Mouse (Mus musculus) hindbrain, embryonic 13.5 days (tissue): ENCODE measurements at regions not wholly inside any gene's neighbourhood (a gene's known extent, or its start where the extent isn't known, plus 50 kb on each side); places are given as distances from the start of the nearest gene placed in this dataset.

Source experiments
- ATAC-seq: fragments of 200-750 bp; cut with Nextera tagmentation; 2 replicates; pipeline ENCODE4 v1.8.0; 2017; ENCODE audit warnings: moderate TSS enrichment; ENCODE audit not compliant: low FRiP score
- H3K27ac ChIP-seq: fragments of 300-500 bp; sonication (generic); 2 replicates; pipeline ENCODE4 v1.5.1; 2015; ENCODE audit warnings: inconsistent platforms, mild to moderate bottlenecking, moderate library complexity
- H3K27me3 ChIP-seq: fragments of 300-500 bp; sonication (generic); 2 replicates; pipeline ENCODE4 v1.6.1; 2015; ENCODE audit warnings: mild to moderate bottlenecking, inconsistent platforms
- H3K36me3 ChIP-seq: fragments of 300-500 bp; sonication (generic); 2 replicates; pipeline ENCODE4 v1.6.1; 2015; ENCODE audit warnings: mild to moderate bottlenecking, inconsistent platforms
- H3K4me1 ChIP-seq: fragments of 300-500 bp; sonication (generic); replicated peaks from 2 replicates; pipeline ENCODE4 v1.6.1; 2015; ENCODE audit warnings: inconsistent platforms
- H3K4me2 ChIP-seq: fragments of 300-500 bp; sonication (generic); 2 replicates; pipeline ENCODE4 v1.6.1; 2015; ENCODE audit warnings: inconsistent platforms, mild to moderate bottlenecking, moderate library complexity
- H3K4me3 ChIP-seq: fragments of 300-500 bp; sonication (generic); 2 replicates; pipeline ENCODE4 v1.5.1; 2015; ENCODE audit warnings: mild to moderate bottlenecking, inconsistent platforms
- H3K9ac ChIP-seq: fragments of 300-500 bp; sonication (generic); 2 replicates; pipeline ENCODE4 v1.6.1; 2015; ENCODE audit warnings: mild to moderate bottlenecking, inconsistent platforms
- H3K9me3 ChIP-seq: fragments of 300-500 bp; sonication (generic); 2 replicates; pipeline ENCODE4 v1.6.1; 2016; ENCODE audit warnings: inconsistent platforms
- WGBS: fragments of 180-500 bp; shearing (Covaris S2); methylation state at CpG from one replicate; pipeline ENCODE4 v1.1.7; 2015; 5-methylcytosine and 5-hydroxymethylcytosine counted together

DNA sequence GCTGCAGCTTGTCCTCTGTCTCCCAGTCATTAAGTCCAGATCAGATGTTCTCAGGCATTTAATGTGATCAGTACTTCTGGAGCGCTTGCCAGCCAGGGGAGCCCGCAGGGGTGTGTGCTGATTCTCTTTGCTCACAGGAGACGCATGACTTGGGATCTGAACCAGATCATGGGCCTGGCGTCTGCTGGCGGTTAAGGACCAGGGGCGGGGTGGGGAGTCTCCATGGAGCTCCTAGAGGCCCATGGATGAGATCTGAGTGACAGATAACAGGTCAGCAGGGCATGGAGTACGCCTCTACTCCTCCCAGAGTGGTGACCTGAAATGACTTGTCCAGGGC lies 136.7 kb upstream of the Hdac4 start:
- 77% methylated on average over 7 of the region's 7 CpGs for WGBS
- Histone ChIP-seq H3K4me1 (no peaks in the 10 kb centered on the region; the same call in 1 of the 2 replicates), H3K27me3 (no peaks in the 10 kb centered on the region), H3K4me2 (no peak overlapping the region), H3K27ac (no peak overlapping the region), H3K9ac (no peak overlapping the region), H3K9me3 (no peaks in the 10 kb centered on the region), H3K36me3 (no peaks in the 10 kb centered on the region), H3K4me3 (no peak overlapping the region)
- no peak for ATAC-seq

DNA sequence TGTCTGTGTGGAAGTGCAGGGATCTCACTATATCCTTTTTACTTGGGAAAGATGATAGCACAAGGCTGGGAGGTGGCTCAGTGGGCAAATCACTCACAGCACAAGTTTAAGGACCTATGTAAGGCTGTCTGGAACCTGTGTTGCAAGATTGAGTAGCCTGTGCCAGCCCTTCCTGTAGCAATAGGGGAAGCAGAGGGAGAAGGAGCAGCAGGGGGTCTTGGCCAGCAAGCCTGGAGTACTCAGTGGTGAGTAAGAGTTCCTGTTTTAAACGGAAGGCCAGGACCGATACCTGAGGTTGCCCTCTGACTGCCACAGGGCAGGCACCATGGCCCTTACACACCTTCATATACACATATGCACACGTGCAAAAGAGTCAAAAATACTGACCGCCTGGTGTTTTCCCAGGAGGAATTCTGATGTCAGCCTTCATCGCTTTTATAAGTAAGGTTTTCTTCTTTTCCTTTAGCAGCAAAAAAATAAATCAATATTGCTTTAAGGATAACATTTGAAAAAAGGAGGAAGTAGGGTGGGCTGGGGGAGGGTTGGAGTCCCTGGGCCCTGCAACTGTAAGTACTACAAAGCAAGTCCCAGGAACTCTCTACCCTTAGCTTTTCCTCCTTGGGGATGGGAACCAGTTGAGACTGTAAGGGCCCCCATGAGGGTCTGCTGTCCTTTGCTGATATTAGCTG lies 136.2 kb upstream of the Hdac4 start:
- ATAC-seq: no peak
- 92% methylated on average over 5 of the region's 5 CpGs for WGBS
- Histone ChIP-seq H3K9ac (no peak overlapping the region), H3K4me1 (no peaks in the 10 kb centered on the region; the same call in 1 of the 2 replicates), H3K27me3 (no peaks in the 10 kb centered on the region), H3K4me3 (no peak overlapping the region), H3K27ac (no peak overlapping the region), H3K9me3 (no peaks in the 10 kb centered on the region), H3K36me3 (no peaks in the 10 kb centered on the region), H3K4me2 (no peak overlapping the region)

DNA sequence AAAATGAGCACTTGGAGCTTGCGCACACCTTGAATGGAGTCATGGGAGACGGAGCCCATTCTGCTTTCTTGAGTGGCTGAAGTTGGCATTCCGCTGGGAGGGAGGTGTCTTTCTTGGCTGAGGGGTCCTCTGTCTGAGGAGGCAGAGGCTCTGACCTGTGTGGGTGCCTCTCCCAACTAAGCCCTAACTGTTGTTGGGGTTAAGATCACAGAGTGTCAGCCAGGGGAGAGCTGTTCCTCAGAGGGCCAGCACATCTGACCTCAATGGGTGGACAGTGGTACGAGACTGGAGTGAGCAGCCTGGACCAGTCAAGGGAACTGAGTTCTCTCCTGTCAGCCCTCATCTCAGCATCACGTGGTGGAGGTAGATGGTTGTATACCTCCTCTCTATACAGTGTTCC lies 134.7 kb upstream of the Hdac4 start:
- 92% methylated on average over 5 of the region's 5 CpGs for WGBS
- Histone ChIP-seq H3K36me3 (no peaks in the 10 kb centered on the region), H3K4me1 (no peaks in the 10 kb centered on the region; the same call in 1 of the 2 replicates), H3K4me3 (no peak overlapping the region), H3K9ac (no peak overlapping the region), H3K9me3 (no peaks in the 10 kb centered on the region), H3K27ac (no peak overlapping the region), H3K4me2 (no peak overlapping the region), H3K27me3 (no peaks in the 10 kb centered on the region)
- ATAC-seq: no peak

DNA sequence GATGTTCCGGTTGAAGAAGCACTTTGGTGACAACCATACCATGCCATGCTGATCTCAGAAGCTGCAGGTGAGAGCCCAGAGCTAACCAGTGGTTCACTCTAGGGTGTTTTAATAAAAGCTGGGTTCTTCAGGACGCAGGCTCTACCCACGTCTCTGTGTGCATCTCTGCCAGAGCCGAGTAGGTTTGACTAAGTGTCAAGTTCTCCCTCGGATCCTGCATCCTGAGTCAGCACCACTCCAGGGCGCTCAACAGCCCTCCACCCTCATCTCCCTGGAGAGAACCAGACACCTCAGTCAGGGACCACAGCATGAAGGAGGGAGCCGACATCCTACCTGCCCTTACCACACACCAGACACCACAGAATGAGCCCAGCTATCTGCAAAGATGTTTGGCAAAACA lies 134.0 kb upstream of the Hdac4 start:
- no peak for ATAC-seq
- H3K36me3 ChIP-seq: no peaks in the 10 kb centered on the region
- H3K9me3 ChIP-seq: no peaks in the 10 kb centered on the region
- no peaks in the 10 kb centered on the region for H3K27me3 ChIP-seq
- no peak overlapping the region for H3K4me2 ChIP-seq
- H3K4me1 ChIP-seq: no peaks in the 10 kb centered on the region; the same call in 1 of the 2 replicates
- H3K9ac ChIP-seq: no peak overlapping the region
- no peak overlapping the region for H3K4me3 ChIP-seq
- WGBS: 84% methylated on average over 7 of the region's 7 CpGs
- no peak overlapping the region for H3K27ac ChIP-seq

DNA sequence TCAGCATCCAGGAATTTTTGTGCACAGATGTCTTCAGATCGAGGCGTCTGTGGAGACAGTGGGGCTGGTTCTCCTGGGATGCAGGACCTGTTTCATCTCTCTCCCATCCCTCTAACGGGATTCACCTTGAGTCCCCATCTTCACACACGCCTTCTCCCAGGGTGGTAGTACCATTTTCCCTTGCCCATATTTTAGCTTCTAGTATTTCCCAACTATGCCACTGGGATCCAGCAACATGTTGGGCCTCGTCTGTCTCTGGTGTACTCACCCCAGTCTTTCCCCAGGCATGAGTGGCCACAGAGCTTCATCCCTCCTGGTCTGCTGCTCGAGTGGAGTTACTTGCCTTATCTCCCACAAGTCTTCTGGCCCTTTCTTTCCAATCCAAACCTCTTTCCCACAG lies 131.6 kb upstream of the Hdac4 start:
- no peak for ATAC-seq
- H3K36me3 ChIP-seq: no peaks in the 10 kb centered on the region

DNA sequence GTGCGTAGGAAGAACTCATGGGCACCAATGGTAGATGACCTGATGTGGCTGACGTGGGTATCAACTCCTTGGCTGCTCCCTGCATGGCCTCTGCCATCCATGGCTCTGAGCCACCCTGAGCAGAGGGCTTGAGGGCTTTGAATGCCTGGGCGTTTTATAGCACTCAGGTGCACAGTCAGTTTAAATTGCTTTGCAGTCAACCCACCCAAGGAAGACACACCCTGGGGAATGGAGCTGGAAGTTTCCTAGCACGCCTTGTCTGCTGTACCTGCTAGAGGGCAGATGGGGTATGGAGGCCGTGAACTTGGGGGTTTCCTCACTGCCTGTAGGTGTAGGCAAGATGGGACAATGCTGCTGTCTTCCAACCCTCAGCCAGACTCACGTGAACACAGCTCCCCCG lies 129.8 kb upstream of the Hdac4 start:
- H3K4me1 ChIP-seq: peaks cover 7% of the 10 kb centered on the region
- H3K27me3 ChIP-seq: 0 out of 2 replicates have a peak, but pooled peaks cover 5% of the 10 kb centered on the region
- H3K36me3 ChIP-seq: no peaks in the 10 kb centered on the region
- H3K9ac ChIP-seq: no peak overlapping the region
- no peak overlapping the region for H3K4me3 ChIP-seq
- H3K9me3 ChIP-seq: no peaks in the 10 kb centered on the region
- WGBS: 90% methylated on average over 7 of the region's 7 CpGs
- no peak for ATAC-seq
- H3K4me2 ChIP-seq: no peak overlapping the region
- H3K27ac ChIP-seq: no peak overlapping the region

More for the DNA sequence above, 131.6 kb upstream of the Hdac4 start:
- no peak overlapping the region for H3K9ac ChIP-seq
- no peak overlapping the region for H3K4me3 ChIP-seq
- no peaks in the 10 kb centered on the region for H3K9me3 ChIP-seq
- no peak overlapping the region for H3K4me2 ChIP-seq
- 0 out of 2 replicates have a peak, but pooled peaks cover 5% of the 10 kb centered on the region for H3K27me3 ChIP-seq
- 95% methylated on average over 6 of the region's 6 CpGs for WGBS
- H3K4me1 ChIP-seq: peaks cover 7% of the 10 kb centered on the region
- no peak overlapping the region for H3K27ac ChIP-seq

DNA sequence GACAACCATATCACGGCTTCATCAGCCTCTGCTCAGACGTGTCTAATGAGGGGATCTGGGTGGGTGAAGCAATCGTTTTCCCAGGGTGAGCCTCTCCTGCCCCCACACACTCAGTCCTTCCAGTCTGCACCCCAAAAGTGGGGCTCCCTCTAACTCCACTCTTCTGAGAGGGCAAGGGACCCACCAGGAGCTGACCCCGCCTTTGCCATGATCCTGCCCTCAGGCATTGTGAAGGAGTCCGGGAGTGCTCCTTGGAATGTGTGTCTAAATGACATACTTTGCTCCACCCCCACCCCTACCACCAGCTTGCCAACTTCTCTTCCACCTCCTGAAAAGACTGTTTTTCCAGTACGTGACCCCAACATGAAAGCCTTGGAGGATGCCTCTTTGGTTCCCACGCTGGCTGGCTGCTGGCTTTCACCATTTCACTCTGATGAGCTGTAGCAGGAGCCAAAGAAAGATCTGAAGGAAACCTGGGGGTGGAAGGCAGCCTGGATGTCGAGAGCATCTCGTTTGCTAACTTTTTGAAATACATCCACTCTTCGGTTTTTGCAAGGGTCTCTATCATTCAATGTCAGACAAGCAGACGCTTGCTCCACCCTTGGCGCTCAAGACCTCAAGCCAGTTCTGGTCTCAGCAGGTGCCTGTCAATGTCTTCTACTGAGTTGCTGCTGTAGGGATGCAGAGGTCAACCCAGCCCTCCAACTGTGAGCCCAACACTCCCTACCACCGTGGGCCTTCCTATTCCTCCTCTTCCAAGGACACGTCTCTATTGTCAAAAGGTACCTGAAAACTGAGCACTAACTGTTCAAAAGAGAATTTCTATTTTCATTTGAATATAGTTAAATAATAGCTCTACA lies 128.8 kb upstream of the Hdac4 start:
- Histone ChIP-seq H3K4me1 (peaks cover 7% of the 10 kb centered on the region), H3K9ac (no peak overlapping the region), H3K4me3 (no peak overlapping the region), H3K9me3 (no peaks in the 10 kb centered on the region), H3K27ac (no peak overlapping the region), H3K27me3 (0 out of 2 replicates have a peak, but pooled peaks cover 5% of the 10 kb centered on the region), H3K4me2 (no peak overlapping the region), H3K36me3 (no peaks in the 10 kb centered on the region)
- ATAC-seq: no peak
- 51% methylated on average over 14 of the region's 14 CpGs for WGBS

DNA sequence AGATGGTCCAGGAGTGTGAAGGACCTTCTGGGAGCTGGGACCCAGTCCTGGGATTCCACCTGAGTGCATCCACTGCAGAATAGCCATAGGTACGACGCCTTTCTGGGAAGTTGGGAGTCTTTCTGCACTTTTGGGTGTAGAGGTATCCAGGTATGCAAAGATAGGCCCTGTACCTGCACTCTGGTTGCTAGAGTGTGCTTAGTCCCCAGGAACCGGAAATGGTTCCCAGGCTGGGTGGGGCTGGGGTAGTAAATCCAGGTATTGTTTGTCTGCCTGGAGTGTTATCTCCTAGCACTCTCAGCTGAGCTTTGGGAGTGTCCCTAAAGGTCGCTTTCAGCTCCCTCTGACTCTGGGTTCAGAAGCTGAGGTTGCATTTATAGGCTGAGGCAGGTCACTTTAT lies 121.6 kb upstream of the Hdac4 start:
- ATAC-seq: no peak
- Histone ChIP-seq H3K9me3 (no peaks in the 10 kb centered on the region), H3K4me3 (no peak overlapping the region), H3K36me3 (no peaks in the 10 kb centered on the region), H3K9ac (no peak overlapping the region), H3K27me3 (peaks cover 12% of the 10 kb centered on the region; the same call in 1 of the 2 replicates), H3K4me2 (no peak overlapping the region), H3K4me1 (peaks cover 14% of the 10 kb centered on the region), H3K27ac (no peak overlapping the region)
- 91% methylated on average over 4 of the region's 4 CpGs for WGBS

DNA sequence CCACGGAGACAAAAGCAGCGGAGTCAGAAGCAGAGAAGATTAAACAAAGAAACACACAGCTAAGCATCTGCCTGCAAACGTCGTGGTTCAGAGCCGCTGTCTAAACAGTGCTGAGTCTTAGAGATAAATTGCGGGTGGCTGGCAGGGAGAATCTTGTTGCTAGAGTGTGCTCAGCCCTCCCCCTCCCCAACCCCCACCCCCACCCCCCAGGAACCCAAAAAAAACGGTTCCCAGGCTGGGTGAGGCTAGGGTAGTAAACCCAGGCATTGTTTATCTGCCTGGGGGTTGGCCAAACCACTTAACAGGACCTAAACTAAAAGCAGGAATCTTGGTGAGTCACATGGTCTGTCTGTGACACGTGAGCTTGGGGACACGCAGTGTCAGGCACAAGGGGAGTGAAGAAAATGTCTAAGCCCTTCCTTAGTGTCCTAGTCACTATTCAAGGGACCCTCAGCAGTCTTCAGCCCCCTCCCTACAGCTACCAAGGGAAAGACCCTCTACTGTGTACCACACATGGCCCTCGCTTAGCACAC lies 120.8 kb upstream of the Hdac4 start:
- no peaks in the 10 kb centered on the region for H3K9me3 ChIP-seq
- peak; percentile 43; the same call in 1 of the 2 replicates for ATAC-seq
- no peaks in the 10 kb centered on the region for H3K36me3 ChIP-seq
- no peak overlapping the region; the same call in 1 of the 2 replicates for H3K9ac ChIP-seq
- WGBS: 25% methylated on average over 10 of the region's 10 CpGs
- peaks cover 12% of the 10 kb centered on the region; the same call in 1 of the 2 replicates for H3K27me3 ChIP-seq
- H3K27ac ChIP-seq: no peak overlapping the region
- H3K4me2 ChIP-seq: no peak overlapping the region
- H3K4me3 ChIP-seq: no peak overlapping the region
- H3K4me1 ChIP-seq: peaks cover 14% of the 10 kb centered on the region

DNA sequence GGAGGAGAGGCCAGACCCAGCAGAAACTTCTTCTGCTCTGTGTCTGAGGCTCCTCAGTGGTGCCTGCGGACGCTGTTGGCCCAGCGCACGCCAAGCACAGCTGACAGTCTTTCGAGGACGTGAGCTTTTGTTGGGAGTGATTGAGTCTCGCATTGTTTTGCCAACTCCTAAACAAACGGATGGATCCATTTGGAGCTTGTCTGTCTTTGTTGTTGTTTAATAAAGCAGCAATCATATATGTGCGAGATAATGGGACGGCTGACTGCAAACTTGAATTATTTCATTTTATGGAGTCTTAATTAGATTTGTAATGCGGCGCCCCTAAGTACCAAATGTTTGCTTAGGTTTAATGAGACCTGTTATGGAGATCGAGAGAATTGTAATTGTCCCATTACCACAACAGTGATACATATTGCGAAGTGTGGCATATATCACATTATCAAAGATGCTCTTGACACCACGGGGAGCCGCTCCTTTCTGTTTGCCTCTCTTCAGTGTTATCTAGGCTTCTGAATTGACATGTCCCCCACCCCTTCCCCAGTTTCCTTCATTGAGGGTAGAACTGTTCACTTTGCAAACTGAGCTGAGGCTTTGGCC lies 117.6 kb upstream of the Hdac4 start:
- peaks cover 14% of the 10 kb centered on the region for H3K4me1 ChIP-seq
- no peaks in the 10 kb centered on the region for H3K36me3 ChIP-seq
- no peak overlapping the region for H3K4me3 ChIP-seq
- no peak overlapping the region for H3K9ac ChIP-seq
- 69% methylated on average over 16 of the region's 16 CpGs for WGBS
- H3K27me3 ChIP-seq: peaks cover 12% of the 10 kb centered on the region; the same call in 1 of the 2 replicates
- H3K4me2 ChIP-seq: no peak overlapping the region
- 0 out of 2 replicates have a peak, but pooled peaks have one; percentile 12 for ATAC-seq
- 0 out of 2 replicates have a peak, but pooled peaks cover 3% of the 10 kb centered on the region for H3K9me3 ChIP-seq
- no peak overlapping the region for H3K27ac ChIP-seq

DNA sequence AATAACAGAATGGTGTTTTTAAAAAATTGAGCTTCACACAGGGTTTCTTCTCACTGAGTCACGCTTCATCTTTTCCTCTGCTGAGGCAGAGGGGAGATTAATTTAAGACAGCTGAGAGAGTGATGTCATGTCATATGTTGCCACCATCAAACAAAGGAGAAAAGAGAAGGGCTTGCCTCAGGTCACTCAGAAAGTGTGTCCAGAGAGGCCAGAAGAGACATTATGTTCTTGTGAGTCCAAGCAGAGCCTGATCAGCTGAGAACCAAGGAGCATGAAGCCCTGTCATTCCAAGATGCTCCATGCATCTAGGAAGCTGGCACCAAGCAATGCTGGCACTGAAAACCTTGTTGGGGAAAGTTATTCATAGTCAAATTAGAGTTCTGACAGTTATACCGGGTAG lies 114.4 kb upstream of the Hdac4 start:
- Histone ChIP-seq H3K4me1 (0 out of 2 replicates have a peak, but pooled peaks cover 4% of the 10 kb centered on the region), H3K27ac (no peak overlapping the region), H3K4me3 (no peak overlapping the region), H3K27me3 (peaks cover 2% of the 10 kb centered on the region; the same call in 1 of the 2 replicates), H3K9me3 (0 out of 2 replicates have a peak, but pooled peaks cover 9% of the 10 kb centered on the region), H3K4me2 (no peak overlapping the region), H3K9ac (no peak overlapping the region), H3K36me3 (no peaks in the 10 kb centered on the region)
- whole genome bisulfite sequencing: 85% methylated on average over 2 of the region's 2 CpGs
- ATAC-seq: no peak

DNA sequence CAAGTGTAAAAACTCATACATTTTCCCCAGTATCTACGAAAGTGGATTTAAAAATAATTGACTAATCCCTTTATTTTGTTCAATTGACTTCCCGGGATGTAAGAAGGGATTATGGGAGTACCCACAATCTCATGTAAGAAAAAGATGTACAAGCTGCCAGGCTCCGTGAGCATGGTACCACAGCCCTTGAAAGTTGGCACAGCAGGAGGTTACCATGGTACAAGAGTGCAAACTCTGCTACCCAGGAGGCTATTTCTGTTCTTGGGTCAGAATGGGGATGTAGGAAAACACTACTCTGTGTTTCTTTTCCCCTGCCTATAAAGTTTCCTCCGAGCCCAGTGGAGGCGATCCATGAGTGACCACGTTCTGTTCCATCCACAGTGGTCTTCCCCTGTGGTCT lies 113.9 kb upstream of the Hdac4 start:
- H3K27ac ChIP-seq: no peak overlapping the region
- H3K9ac ChIP-seq: no peak overlapping the region
- 0 out of 2 replicates have a peak, but pooled peaks cover 9% of the 10 kb centered on the region for H3K9me3 ChIP-seq
- H3K27me3 ChIP-seq: no peaks in the 10 kb centered on the region
- H3K4me2 ChIP-seq: no peak overlapping the region
- H3K36me3 ChIP-seq: no peaks in the 10 kb centered on the region
- 0 out of 2 replicates have a peak, but pooled peaks cover 4% of the 10 kb centered on the region for H3K4me1 ChIP-seq
- 86% methylated on average over 6 of the region's 6 CpGs for WGBS
- ATAC-seq: no peak
- H3K4me3 ChIP-seq: no peak overlapping the region
